Mouse (Mus musculus): Measurements from ENCODE around the gene Maged1. TPM values are rescaled to one million over a fixed set of nuclear protein-coding genes. Genes with fewer than 3 reads are reported as not detected.

The Maged1 gene
- polyA plus RNA-seq (2014; fragmentation: Illumina TruSeq; extraction: RNeasy Lipid Tissue Mini Kit (QIAGEN cat#74804); ENCODE audit: low read depth, low replicate concordance), result 33.1 TPM

GRCm38 (mm10) chrX:94541918-94542355 is at the start of gene Maged1:
Maged1 (minus strand) TSS chrX:94542143.

Other genes starting within 250 kb of the Maged1 start
- gene Fam90a1b, start 175.4 kb downstream of the Maged1 start, polyA plus RNA-seq (2014; fragmentation: Illumina TruSeq; extraction: RNeasy Lipid Tissue Mini Kit (QIAGEN cat#74804); ENCODE audit: low read depth, low replicate concordance), result not detected
- 612 TPM for gene Apoo, start 175.0 kb downstream of the Maged1 start, polyA plus RNA-seq (2014; fragmentation: Illumina TruSeq; extraction: RNeasy Lipid Tissue Mini Kit (QIAGEN cat#74804); ENCODE audit: low read depth, low replicate concordance)
- 5.3 TPM for gene Gspt2, start 93.9 kb upstream of the Maged1 start, polyA plus RNA-seq (2014; fragmentation: Illumina TruSeq; extraction: RNeasy Lipid Tissue Mini Kit (QIAGEN cat#74804); ENCODE audit: low read depth, low replicate concordance)
- 8.7 TPM for gene Zxdb, start 182.4 kb upstream of the Maged1 start, polyA plus RNA-seq (2014; fragmentation: Illumina TruSeq; extraction: RNeasy Lipid Tissue Mini Kit (QIAGEN cat#74804); ENCODE audit: low read depth, low replicate concordance)